Mouse (Mus musculus) layer of hippocampus, adult 9-11 months (tissue): ENCODE results near the gene Gm49388.
"Not testable (repeated sequence)": the region's sequence is repeated elsewhere in the genome, so short reads cannot be mapped to it uniquely, and the experiment has no call there.

Experiments
- DNase-seq: peaks from one replicate; pipeline ENCODE4 v3.0.0; 2022

Gene Gm49388

DNA sequence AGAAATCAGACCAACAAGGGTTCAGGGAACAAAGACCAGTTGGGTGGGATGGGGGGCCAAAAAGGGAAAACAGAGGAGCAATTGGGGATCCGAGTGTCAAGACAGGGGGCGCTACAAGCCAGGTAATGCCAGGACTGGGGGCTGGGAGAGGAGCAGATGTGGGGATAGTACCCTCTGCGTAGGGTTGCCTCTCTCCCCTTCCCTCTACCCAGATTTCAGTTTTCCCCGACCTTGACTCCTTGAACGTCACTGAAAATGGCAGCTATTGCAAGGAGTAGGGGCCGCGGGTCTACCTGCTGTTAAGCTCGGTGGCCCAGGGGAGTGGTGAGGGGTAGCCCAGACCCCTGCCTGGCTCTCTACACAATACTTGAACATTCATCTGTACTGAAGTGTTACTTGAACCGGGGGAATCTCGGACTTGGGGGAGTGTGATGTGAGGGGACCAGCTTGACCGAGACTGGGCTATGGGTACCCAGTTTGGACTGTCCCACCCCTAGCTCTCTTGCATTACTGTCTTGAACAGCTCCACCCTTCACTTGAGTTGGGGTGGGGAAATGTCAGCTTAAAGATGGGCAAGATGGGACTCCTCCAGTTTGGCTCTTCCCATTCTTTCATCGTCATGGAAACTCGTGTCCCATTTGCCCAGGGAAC lies 16.9 kb upstream of the Gm49388 start:
- DNase-seq: no peak

DNA sequence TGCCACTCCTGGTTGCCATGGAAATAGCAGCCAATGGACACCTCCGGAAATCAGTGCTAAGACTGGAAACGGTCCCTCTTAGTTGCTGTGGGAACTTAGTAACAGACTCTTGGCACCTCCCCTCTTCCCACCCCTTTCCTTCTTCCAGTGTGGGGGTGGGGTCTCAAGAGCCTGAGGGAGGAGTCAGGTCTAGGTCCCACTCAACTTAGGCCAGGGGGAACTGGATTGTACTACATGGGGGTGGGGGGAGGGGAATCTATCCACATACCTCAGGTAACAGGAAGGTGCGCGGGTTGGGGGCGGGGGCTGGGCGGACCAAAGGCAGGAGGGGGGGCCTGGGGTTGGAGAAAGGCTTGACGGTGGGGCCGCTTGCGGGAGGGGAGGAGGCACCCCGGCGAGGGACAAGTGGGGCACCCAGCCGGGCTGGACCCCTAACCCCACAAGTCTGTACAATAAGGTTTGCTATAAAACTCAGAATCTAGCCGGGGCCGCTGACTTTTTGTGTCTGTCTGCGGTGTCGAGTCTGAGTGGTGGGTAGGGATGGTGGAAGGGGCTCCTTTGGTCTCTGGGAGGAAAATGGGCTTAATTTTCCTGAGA lies 16.3 kb upstream of the Gm49388 start:
- DNase-seq: peak; percentile 98

DNA sequence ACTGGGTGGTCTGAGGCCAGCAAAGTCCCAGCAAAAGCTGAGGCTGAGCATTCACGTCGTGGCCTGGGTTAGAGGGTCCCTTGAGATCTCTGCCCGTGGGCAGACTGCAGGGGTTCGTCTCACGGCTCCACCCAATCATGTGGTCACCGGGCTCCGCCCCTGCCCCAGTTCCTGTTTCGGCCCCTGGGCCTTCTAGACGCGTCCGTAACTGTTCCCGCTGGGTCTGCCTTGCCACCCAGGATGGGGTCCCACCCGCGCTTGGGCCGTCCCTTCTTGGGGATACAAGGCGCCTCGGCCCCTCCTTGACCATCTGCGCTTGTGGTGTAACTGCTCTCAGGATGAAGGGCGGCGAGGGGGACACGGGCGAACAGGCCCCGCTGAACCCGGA lies 15.8 kb upstream of the Gm49388 start, which contains the start of gene Orai3:
Gene Orai3 (plus strand): TSS at position 165 of the 388 bp plus-strand sequence.
- DNase-seq: peak; percentile 88

DNA sequence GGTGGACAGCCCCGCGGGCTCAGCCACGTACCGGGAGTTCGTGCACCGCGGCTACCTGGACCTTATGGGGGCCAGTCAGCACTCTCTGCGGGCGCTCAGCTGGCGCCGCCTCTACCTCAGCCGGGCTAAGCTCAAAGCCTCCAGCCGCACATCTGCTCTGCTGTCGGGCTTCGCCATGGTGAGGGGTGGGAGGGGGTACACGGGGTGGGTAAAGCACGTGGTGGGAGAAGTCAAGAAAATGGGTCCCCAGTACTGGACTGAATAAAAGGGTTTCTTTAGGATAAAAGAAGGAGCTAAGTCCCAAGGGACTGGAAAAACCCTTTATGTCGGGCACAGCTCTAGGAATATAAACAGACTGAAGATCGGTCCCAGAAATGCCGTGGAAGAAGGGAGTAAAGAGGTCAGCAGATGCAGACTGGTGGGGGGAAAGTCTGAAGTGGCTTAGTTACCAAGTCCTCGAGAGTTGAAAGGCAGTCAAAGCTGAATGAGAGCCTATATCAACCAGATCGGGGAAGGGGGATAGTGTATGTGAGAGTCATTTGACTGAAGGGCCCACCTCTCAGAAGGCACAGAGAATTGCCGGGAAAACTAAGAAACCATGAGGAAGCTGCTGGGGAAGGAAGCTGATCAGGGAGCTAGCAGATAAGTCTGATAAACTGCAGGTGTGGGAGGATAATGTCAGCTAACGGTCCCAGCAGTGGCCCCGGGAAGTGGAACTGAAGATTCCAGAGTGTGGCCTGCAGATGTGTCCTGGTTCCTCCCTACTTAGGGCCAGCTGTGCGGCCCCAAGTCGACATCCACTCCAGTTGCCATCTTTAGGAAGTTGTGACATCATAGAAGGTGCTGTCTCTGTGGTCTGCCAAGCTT lies 15.1 kb upstream of the Gm49388 start:
- DNase-seq: no peak

DNA sequence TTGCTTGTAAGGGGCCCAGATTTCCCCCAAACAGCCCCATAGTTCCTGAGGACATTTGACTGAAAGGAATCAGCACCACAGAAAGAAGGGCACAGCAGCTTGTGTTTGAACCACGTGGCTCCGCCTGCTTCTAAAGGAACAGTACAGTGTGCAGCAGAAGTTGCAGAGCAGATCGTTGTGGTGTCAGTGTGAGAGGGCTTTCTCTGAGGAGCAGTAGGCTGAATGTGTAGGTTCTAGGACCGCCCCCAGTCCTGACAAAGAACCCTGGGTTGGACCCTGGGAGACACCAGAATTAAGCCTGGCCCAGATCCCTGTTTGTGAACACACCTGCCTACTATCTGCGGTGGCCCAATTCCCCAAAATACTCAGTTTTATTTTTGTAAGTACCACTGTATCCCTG lies 14.1 kb upstream of the Gm49388 start:
- DNase-seq: peak; percentile 69

DNA sequence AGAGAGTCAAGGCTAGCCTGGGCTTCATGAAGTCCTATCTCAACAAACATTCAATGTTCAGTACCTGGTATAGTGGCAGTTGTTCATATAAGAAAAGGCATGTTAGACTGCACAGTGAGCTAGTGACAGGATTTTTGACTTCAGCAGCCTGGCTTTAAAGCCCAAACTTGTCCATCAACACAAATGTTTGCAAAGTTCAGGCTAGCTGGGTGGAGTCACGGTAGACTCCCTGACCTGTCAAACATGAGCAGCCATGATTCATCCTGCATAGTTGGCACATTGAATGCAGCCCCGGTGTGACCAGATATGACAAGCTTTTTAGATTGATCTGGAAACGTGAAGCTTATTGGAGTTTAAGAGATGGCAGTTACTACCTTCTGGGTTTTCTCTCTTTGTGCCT lies 13.3 kb upstream of the Gm49388 start:
- no peak for DNase-seq

DNA sequence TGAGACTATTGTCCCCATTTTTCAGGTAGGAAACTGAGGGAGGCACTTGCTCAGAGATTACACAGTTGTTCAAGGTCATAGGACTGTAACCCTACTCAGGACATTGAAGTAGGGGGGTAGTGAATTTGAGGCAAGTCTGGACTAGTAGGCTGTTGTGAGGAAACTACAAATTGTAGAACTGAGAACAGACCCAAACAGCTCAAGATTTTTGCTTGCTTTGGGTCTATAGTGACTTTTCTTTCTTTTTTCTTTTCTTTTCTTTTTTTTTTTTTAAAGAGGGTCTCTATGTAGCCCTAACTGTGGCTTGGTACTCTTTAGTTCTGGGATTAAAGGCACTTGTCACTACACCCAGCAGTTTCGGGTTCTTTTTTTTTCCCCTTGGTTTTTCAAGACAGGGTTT lies 12.9 kb upstream of the Gm49388 start:
- DNase-seq: no peak

DNA sequence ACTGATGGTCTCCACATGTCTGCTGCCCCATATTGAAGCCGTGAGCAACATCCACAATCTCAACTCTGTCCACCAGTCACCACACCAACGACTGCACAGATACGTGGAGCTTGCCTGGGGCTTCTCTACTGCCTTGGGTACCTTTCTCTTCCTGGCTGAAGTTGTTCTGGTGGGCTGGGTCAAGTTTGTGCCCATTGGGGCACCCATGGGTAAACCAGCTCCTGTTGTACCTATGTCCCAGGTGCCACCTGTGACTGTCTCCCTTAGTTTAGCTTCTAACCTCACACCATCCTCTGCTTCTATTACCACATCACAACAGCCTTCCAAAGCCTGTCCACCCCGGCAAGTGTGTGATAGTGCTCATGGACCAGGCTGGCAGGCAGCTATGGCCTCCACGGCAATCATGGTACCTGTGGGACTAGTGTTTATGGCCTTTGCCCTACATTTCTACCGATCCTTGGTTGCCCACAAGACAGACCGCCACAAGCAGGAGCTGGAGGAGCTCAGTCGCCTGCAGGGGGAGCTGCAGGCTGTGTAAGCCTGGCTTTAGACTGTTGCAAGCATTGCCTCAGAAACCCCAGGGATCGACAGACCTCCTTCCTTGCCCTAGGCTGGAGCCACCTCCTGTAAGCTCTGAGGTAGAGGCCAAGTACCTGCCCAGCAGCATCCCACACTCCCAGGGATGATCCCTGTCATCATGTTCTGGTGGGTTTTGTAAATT lies 11.6 kb upstream of the Gm49388 start:
- DNase-seq: peak; percentile 67

DNA sequence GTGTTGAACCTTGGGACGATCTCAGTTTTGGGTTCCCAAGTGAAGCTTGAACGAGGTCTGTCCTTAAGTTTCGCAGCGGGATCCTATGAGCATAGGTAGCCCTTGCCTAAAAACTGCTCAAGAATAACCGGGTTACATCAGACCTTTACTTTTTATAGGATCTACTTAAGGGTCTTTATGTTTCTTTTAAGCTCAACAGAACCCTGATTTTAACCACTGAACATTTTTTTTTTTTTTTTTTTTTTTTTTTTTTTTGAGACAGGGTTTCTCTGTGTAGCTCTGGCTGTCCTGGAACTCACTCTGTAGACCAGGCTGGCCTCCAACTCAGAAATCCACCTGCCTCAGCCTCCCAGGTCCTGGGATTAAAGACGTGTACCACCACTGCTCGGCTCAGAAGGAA lies 9.6 kb upstream of the Gm49388 start:
- DNase-seq: not testable (repeated sequence)

DNA sequence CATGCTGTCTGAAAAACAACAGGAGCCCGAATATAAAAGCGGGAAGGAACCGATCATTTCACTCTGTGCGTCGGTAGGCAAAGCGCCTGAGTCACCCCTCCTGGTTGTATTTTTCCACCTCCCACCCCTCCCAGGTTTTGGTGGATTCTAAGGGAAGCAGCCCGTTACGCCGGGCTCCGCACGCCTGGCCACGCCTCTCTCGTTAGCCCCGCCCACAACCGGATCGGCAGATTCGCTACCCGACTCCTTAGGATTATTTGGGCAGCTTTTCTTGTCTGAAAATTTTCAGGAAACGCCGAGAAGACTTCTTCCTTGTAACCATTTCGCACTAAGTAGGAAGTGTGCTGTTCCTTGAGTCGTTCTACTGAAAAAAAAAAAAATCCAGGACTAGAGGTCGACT lies 9.0 kb upstream of the Gm49388 start, which contains the start of gene Setd1a:
Gene Setd1a (plus strand): TSS at position 245 of the 400 bp plus-strand sequence.
- DNase-seq: peak; percentile 88

DNA sequence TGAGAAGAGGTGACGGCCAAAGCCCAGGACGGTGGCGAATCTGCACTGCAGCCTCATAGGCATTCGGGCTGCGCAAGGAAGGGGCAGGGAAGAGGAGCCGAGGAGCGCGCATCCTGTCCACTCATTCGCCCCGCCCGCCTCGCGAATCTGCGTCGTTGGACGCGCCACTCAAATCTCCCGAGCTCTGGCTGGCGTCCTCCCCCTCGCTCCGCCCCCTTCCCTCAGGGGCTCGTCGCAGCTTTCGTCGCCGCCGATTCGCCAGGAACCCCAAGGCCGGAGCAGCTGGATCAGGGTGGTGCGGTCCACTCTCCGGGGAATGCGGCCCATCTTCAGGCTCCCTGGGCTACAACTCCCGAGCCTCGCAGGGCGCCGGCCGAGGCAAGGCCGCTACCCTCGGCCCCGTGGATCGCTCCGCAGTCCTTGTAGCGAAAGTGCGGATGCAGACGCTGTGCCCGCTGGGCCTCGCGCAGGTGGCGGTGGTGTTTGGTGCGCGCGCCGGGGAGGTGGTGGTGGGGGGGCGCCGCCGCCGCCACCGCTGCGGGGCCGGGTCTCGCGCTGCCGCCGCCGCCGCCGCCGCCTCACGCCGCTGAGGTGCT lies 8.4 kb upstream of the Gm49388 start:
- peak; percentile 96 for DNase-seq

DNA sequence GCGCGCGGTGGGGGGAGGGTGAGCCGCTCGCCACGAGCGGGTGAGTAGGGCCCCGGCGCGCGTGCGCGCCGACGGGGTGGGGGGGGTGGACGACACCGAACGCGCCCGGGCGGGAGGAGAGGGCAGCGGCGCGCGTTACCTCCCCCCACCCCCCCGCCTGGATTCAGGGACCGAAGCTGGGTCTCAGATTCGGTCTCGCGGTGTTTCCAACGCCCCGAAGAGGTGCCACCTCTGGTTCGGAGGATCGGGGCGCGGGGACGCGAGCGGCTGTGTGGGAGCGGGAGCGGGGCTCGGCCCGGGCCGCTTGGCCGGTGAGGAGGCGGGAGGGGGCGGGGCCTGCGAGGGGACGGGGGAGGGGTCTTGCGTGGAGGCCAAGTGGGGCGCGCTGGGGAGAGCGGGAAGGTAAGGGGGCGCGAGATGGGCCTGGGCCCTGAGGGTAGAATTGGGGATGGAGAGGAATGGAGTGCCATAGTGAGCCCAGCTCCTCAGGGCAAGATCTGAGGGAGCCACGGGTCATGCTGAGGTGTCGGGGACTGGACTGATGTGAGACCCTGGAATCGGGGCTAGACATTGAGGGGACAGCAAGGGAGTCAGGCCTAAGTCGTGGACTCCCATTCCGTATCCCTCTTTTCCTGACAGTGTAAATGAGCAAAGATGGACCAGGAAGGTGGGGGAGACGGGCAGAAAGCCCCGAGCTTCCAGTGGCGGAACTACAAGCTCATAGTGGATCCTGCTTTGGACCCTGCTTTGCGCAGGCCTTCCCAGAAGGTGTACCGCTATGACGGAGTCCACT lies 7.7 kb upstream of the Gm49388 start:
- no peak for DNase-seq

DNA sequence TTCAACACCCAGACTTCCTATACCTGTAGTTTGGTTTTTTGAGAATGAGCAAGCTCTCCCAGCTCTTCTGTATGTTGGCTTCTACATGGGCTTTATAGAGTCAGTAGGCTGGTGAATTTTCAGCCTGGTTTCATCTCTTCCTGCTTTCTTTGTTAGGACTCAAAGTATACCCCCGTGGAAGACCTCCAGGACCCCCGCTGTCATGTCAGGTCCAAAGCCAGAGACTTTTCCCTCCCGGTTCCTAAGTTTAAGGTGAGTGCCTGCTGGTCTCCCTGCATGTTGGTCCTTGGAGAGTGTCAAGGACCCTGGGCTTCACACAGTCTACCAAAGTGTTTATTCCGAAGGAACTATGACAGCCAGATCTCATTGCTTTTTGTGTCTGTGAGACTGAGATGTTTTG lies 7.1 kb upstream of the Gm49388 start:
- DNase-seq: no peak

DNA sequence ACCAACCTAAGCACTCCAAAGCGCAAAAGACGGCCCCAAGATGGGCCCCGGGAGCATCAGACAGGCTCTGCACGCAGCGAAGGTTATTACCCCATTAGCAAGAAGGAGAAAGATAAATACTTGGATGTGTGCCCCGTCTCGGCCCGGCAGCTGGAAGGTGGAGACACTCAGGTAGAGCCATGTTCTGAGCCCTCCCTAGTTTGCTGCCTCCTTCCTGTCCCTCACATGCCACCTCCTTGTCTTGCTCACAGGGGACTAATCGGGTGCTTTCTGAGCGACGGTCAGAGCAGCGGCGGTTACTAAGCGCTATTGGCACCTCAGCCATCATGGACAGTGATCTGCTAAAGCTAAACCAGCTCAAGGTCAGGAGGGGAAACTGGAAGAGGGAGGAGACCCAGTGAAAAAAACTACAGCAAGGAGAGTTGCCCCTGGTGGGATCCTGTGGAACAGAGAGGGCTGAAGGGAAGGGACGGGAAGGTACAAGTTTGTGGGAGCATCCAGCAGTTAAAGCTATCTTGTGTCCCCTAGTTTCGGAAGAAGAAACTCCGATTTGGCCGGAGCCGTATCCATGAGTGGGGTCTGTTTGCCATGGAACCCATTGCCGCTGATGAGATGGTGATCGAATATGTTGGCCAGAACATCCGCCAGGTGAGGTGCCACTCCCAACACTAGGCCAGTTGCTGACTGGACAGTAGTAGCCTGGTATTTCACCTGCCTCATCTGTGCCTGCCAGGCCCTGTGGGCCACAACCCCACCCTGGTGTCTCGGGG lies 11.9 kb downstream of the Gm49388 start:
- DNase-seq: no peak

DNA sequence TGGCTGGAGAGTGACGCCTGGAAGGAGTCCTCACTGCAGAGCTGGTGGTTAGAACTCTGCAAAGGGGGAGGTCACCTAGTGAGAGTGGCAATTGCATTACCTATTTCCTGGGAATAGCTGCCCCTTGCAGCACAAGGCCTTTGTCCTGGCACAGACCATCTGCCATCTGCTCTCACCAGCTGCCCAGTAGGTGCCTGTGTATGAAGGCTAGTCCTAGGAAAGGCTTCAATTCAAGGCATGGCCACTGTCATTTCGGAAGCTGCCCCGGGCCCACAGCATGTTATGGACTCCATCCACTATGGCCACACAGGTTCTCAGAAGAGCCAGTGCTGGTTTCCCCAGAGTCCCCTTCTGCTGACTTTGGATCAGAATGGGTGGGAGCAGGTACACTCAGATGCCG lies 13.2 kb downstream of the Gm49388 start:
- no peak for DNase-seq

DNA sequence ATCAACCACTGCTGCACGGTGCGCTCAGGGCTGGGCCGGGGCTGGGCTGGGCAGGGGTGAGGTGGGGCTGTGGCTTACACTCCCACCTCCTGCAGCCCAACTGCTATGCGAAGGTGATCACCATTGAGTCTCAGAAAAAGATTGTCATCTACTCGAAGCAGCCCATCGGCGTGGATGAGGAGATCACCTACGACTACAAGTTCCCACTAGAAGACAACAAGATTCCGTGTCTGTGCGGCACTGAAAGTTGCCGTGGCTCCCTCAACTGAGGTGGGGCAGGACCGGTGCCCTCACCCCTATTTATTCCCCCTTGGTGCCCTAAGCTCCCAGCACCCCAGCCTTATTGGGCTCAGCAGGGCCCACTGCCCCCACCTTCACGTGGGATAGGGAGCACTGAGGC lies 13.8 kb downstream of the Gm49388 start:
- no peak for DNase-seq

DNA sequence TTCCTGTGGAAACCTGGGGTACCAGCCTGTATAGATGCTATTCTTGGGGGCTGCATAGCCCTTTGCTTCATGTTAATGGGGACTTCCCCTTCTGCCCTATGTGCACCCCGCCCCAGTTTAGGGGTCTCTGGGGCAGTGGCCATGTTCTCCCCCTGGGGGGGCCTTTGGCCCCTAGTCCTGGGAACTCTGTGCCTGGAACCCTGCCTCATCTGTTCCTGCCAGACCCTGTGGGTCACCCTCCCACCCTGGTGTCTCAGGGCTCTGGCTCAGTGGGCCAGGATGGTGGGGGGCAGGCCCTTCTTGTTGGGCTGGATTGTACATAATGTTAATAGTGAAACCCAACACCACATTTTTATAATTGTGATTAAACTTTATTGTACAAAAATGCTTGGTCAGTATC lies 14.3 kb downstream of the Gm49388 start:
- no peak for DNase-seq

DNA sequence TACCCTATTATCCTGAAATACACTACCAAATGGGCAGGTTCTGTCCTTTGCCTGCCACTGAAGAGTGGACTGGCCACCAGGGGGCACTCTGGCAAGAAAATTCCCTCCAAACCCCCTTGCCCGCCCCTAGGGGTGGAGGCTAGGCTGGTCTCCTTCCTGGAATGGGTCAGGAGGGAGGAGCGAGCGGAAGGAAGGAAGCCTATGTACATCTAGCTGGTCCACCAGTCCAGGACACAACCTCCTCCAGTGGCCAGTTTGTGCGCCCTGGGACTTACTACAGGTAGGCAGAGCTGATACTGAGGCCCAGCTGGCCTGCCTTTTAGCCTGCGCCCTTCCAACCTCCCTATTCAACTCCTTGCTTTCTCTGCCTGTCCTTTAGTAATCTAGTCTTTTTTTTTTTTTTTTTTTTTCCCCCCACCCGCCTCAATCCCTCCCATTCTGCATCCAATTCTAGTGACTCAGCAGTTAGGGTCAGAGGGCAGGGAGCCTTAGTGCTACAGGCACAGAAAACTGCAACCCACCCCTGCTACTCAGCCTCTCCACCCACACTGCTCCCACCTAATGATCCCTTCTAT lies 15.1 kb downstream of the Gm49388 start, which contains the start of gene Hsd3b7:
Gene Hsd3b7 (plus strand): TSS at position 170 of the 575 bp plus-strand sequence.
- peak; percentile 88 for DNase-seq

DNA sequence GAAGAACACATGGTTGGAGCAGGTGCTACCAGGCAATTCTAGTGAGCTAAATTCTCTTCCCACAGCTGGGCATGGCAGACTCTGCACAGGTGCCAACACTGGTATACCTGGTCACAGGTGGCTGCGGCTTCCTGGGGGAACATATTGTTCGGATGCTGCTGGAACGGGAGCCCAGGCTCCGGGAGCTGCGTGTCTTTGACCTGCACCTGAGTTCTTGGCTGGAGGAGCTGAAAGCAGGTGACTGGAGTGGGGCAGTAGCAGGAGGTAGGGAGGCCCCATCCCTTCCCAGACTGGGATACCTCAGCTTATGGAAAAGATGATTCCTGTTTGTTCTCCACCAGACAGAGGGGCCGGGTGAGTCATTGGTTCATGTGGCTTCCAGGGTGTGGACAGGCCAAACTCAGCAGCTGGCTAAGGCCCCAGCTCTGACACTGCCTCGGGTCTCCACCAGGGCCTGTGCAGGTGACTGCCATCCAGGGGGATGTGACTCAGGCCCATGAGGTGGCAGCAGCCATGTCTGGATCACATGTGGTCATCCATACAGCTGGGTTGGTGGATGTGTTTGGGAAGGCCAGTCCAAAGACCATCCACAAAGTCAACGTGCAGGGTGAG lies 15.7 kb downstream of the Gm49388 start:
- DNase-seq: peak; percentile 56

DNA sequence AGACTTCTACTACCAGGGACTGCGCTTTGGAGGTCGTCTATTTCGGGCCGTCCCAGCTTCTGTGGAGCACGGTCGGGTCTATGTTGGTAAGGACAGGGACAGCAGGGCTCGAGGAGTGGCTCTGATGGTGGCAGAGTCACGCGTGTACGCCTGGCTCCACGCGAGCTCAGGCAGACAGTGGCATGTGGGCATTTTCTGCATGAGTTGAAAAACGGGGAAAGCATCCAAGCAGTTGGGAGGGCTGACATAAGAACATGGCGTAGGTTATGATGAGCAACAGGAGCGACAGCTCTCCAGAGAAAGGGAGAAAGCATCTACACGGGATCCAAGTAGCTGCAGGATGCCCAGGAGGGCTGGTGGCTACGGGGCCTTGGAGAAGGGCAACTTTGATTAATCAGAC lies 16.9 kb downstream of the Gm49388 start:
- peak; percentile 61 for DNase-seq
